Mouse (Mus musculus) limb, embryonic 11.5 days (tissue): ENCODE data around the gene 1700011M02Rik. TPM values are rescaled to one million over a fixed set of nuclear protein-coding genes. Genes with fewer than 3 reads are reported as not detected.
"Not testable (repeated sequence)": the region's sequence is repeated elsewhere in the genome, so short reads cannot be mapped to it uniquely, and the experiment has no call there.

Experiments
- ATAC-seq: fragments of 200-750 bp; cut with Nextera tagmentation; 2 replicates; pipeline ENCODE4 v1.8.0; 2017; ENCODE audit warnings: low read depth; ENCODE audit not compliant: insufficient number of reproducible peaks, low FRiP score, low TSS enrichment
- DNase-seq: peaks from one replicate; pipeline ENCODE4 v3.0.0-alpha.2; 2015; ENCODE audit warnings: low spot score
- H3K27ac ChIP-seq: fragments of 300-500 bp; sonication (generic); replicated peaks from 2 replicates; pipeline ENCODE4 v1.5.1; 2014; ENCODE audit warnings: low read depth, mild to moderate bottlenecking, low read length
- H3K27me3 ChIP-seq: fragments of 300-500 bp; sonication (generic); 2 replicates; pipeline ENCODE4 v1.6.1; 2014; ENCODE audit warnings: mild to moderate bottlenecking, low read length, mixed read lengths; ENCODE audit not compliant: control insufficient read depth, insufficient read depth
- H3K36me3 ChIP-seq: fragments of 300-500 bp; sonication (generic); 2 replicates; pipeline ENCODE4 v1.6.1; 2014; ENCODE audit warnings: mild to moderate bottlenecking, low read length, moderate library complexity, mixed read lengths; ENCODE audit not compliant: control insufficient read depth, insufficient read depth
- H3K4me1 ChIP-seq: fragments of 300-500 bp; sonication (generic); 2 replicates; pipeline ENCODE4 v1.6.1; 2014; ENCODE audit warnings: low read length, mixed read lengths; ENCODE audit not compliant: control insufficient read depth, insufficient read depth
- H3K4me2 ChIP-seq: fragments of 300-500 bp; sonication (generic); 2 replicates; pipeline ENCODE4 v1.6.1; 2014; ENCODE audit warnings: low read depth, mild to moderate bottlenecking, moderate library complexity; ENCODE audit not compliant: severe bottlenecking
- H3K4me3 ChIP-seq: fragments of 300-500 bp; sonication (generic); 2 replicates; pipeline ENCODE4 v1.5.1; 2014; ENCODE audit warnings: low read depth, low read length
- H3K9ac ChIP-seq: fragments of 300-500 bp; sonication (generic); 2 replicates; pipeline ENCODE4 v1.6.1; 2014; ENCODE audit warnings: mild to moderate bottlenecking, low read length
- H3K9me3 ChIP-seq: fragments of 300-500 bp; sonication (generic); 2 replicates; pipeline ENCODE4 v1.6.1; 2016; ENCODE audit warnings: low read length; ENCODE audit not compliant: control insufficient read depth
- WGBS: fragments of 180-500 bp; shearing (Covaris S2); extraction: QIAGEN DNeasy Blood & Tissue Kit; methylation state at CpG from one replicate; pipeline ENCODE4 v1.1.7; 2014; 5-methylcytosine and 5-hydroxymethylcytosine counted together
- polyA plus RNA-seq: library from polyadenylated mRNA; unstranded; fragments of >200 nt; fragmentation: Nextera tagmentation; extraction: Ambion mirVana; gene quantifications from 2 replicates; pipeline ENCODE4 v1.2.1, GENCODE M21; 2014

1700011M02Rik gene
- polyA plus RNA-seq, 1 experiment from 2014 or later: not detected

GRCm38 (mm10) chrX:102936743-102937142, 28.0 kb downstream of the 1700011M02Rik start:
- ATAC-seq (no peak), DNase-seq (no peak)
- H3K27me3 ChIP-seq: peaks cover 16% of the 10 kb centered on the region
- no peaks in the 10 kb centered on the region for H3K9me3 ChIP-seq
- no peak overlapping the region for H3K27ac ChIP-seq
- H3K4me3 ChIP-seq: no peak overlapping the region
- H3K4me1 ChIP-seq: no peaks in the 10 kb centered on the region
- no peaks in the 10 kb centered on the region for H3K36me3 ChIP-seq
- no peak overlapping the region for H3K4me2 ChIP-seq
- no peak overlapping the region for H3K9ac ChIP-seq
- 79% methylated on average over 5 of the region's 5 CpGs for WGBS

DNA sequence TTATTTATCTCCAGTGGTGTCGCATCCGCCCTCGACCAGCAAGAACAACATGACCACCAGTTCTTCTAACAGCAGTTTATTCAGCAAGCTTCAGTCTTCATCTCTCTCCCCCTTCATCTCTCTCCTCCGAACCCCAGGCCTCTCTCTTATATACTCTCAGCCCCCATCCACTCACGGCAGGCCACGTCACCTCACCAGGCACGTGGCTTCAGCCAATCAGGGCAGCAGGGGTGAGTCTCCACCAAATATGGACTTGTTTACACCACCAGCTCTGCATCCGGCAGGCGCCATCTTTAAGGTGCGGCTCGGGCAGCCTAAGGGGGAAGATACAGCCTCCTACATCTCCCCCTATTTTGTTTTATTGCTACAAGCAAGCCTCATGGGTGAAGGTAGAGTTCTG, 41.4 kb downstream of the 1700011M02Rik start:
- H3K4me1 ChIP-seq, ATAC-seq, H3K36me3 ChIP-seq, H3K9me3 ChIP-seq, H3K27ac ChIP-seq, H3K4me2 ChIP-seq, H3K9ac ChIP-seq, H3K4me3 ChIP-seq, H3K27me3 ChIP-seq, DNase-seq: not testable (repeated sequence)
- 93% methylated on average over 11 of the region's 11 CpGs for WGBS

DNA sequence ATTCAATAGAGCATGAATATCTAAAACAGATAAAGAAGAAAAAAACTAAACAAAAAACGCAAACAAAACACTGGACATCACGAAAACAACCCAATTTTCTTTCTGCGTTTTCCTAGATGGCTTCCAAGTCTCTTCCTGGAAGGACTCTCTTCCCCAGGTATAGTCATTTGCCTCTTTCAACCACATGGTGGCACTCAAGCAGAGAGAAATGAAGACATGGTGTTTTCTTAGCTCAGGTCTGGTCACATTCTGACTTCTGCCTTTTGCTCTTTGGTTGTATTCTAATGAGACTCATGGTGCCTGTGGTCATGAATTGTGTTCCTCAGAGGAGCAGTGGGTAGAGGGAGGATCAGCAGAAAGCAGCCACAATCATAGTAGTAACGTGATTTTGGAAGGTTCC, 50.2 kb downstream of the 1700011M02Rik start:
- H3K9ac ChIP-seq: no peak overlapping the region
- 45% methylated on average over 4 of the region's 4 CpGs for WGBS

More for the DNA sequence above, 50.2 kb downstream of the 1700011M02Rik start:
- no peaks in the 10 kb centered on the region for H3K9me3 ChIP-seq
- H3K4me3 ChIP-seq: no peak overlapping the region
- no peak overlapping the region for H3K4me2 ChIP-seq
- no peaks in the 10 kb centered on the region for H3K36me3 ChIP-seq
- no peaks in the 10 kb centered on the region for H3K4me1 ChIP-seq
- H3K27me3 ChIP-seq: 0 out of 2 replicates have a peak, but pooled peaks cover 2% of the 10 kb centered on the region
- no peak overlapping the region for H3K27ac ChIP-seq
- peak; percentile 23 for DNase-seq
- no peak for ATAC-seq

Other genes with a start within 250 kb of the 1700011M02Rik start
- not detected in 2 replicates for gene Gm3880, start 221.9 kb upstream of the 1700011M02Rik start, polyA plus RNA-seq
- gene Gm9112, start 201.3 kb upstream of the 1700011M02Rik start, polyA plus RNA-seq: not detected in 2 replicates
- gene Dmrtc1b, start 201.0 kb upstream of the 1700011M02Rik start, polyA plus RNA-seq: not detected in 2 replicates
- not detected in 2 replicates for gene Dmrtc1c1, start 105.9 kb upstream of the 1700011M02Rik start, polyA plus RNA-seq
- not detected in 2 replicates for gene Dmrtc1c2, start 54.3 kb upstream of the 1700011M02Rik start, polyA plus RNA-seq
- not detected in 2 replicates for gene 1700031F05Rik, start 40.9 kb upstream of the 1700011M02Rik start, polyA plus RNA-seq
- gene Dmrtc1a, start 218 bp upstream of the 1700011M02Rik start, polyA plus RNA-seq: 0.60 TPM in 1 of 2 replicates, not detected in the other
- gene 1700018G05Rik, start 19.5 kb downstream of the 1700011M02Rik start, polyA plus RNA-seq: not detected in 2 replicates